Mouse (Mus musculus): ENCODE measurements around the gene Hoxd9. TPM values are rescaled to one million over a fixed set of nuclear protein-coding genes. Genes with fewer than 3 reads are reported as not detected.

Hoxd9 gene
- total and polyA plus RNA-seq, 3 experiments, result not detected

GRCm38 (mm10) chr2:74653781-74654535 lies 43.6 kb upstream of the Hoxd9 start:
- dilution Hi-C loops (cut with MboI; ENCODE audit: extremely low pct_ligation_motif_present, extremely low pct_unique_long_range_greater_than_20kb, low sequenced_read_pairs) (no loop called here), in situ Hi-C loops (cut with MboI; ENCODE audit: low pct_ligation_motif_present, low pct_unique_long_range_greater_than_20kb, low sequenced_read_pairs) (loop anchor here (25.0 kb wide), 1 partner anchor 1067 kb away; the partner anchor contains the start of gene Chrna1)
- Histone ChIP-seq H3K4me1 (ENCODE audit: control insufficient read depth in 1 of 2, insufficient read depth in 2 of 2) (no peaks in the 10 kb centered on the region), H3K27ac (ENCODE audit: insufficient read depth, low read depth) (no peak overlapping the region), H3K4me2 (ENCODE audit: insufficient read depth, low read depth, poor library complexity, severe bottlenecking) (no peak overlapping the region), H3K27me3 (replicated peaks) (no peaks in the 10 kb centered on the region), H3K4me3 (replicated peaks in 1 of 3; ENCODE audit: low read depth in 2 of 3, low read length in 2 of 3, poor library complexity in 1 of 3) (no peak overlapping the region), H3K36me3 (replicated peaks in 1 of 2; ENCODE audit: control insufficient read depth in 1 of 2, insufficient read depth in 1 of 2, low read length in 1 of 2) (no peaks in the 10 kb centered on the region), H3K9me3 (replicated peaks; ENCODE audit: low read length) (peaks cover 28% of the 10 kb centered on the region), H3K9ac (ENCODE audit: insufficient read depth, low read depth) (no peak overlapping the region), H3K79me2 (replicated peaks; ENCODE audit: control insufficient read depth, extremely low read depth, insufficient read depth, poor library complexity, severe bottlenecking) (no peaks in the 10 kb centered on the region)
- TF ChIP-seq SMC3 (IDR thresholded peaks at IDR 0.05; ENCODE audit: low read depth, low read length) (no peak), E2F4 (IDR thresholded peaks at IDR 0.05; ENCODE audit: insufficient replicate concordance, low read depth, low read length) (no peak), BHLHE40 (IDR thresholded peaks at IDR 0.05; ENCODE audit: low read depth, low read length) (no peak), NELFE (IDR thresholded peaks at IDR 0.05; ENCODE audit: low read depth, low read length) (no peak), USF1 (IDR thresholded peaks at IDR 0.05; ENCODE audit: low read depth, low read length) (no peak), CHD1 (IDR thresholded peaks at IDR 0.05; ENCODE audit: low read depth, low read length) (no peak), MYC (IDR thresholded peaks at IDR 0.05; ENCODE audit: low read depth, low read length) (no peak), ZKSCAN1 (IDR thresholded peaks at IDR 0.05; ENCODE audit: borderline replicate concordance, low read depth, low read length) (no peak), ELF1 (IDR thresholded peaks at IDR 0.05; ENCODE audit: low read depth, low read length) (no peak), HCFC1 (IDR thresholded peaks at IDR 0.05; ENCODE audit: low read depth, low read length) (no peak), JUN (IDR thresholded peaks at IDR 0.05; ENCODE audit: insufficient read depth, low read depth, low read length) (no peak), CHD2 (IDR thresholded peaks at IDR 0.05; ENCODE audit: low read length) (no peak), ETS1 (conservative IDR thresholded peaks at IDR 0.05; ENCODE audit: low read depth, low read length) (no peak), EP300 (IDR thresholded peaks at IDR 0.05; ENCODE audit: low read length) (no peak)
- no peak for DNase-seq (ENCODE audit: extremely low read depth)

DNA sequence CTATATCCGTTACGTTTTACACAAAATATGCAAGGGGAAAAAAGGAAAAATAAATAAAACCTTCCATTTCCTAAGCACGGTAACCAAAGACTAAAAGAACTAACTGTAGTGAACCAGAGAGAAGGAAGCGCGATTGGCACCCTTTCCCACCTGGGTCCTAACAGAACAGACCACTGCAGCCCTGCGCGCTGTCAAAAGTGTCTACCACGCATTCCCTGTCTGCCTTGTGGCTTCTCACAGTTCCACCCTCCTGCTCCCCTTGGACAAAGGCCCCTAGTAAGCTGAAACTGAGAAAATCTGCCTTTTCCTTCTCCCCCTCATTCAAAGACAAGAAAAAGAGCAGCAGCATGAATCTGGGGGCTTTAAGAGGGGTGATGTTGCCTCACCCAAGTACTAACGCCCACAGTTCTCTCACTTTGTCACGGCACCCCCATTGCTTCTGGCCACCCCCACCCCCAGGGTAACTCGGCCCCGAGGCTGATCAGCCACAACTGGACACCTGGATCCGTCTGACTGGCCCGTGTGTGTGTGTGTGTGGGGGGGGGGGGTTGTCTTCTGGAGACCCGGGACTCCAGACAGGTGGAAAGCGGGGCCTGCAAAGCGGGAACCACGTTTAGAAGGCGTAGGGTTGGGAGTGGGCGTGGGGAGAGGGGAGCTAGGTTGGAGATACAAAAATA lies 42.6 kb upstream of the Hoxd9 start:
- Histone ChIP-seq H3K4me3 (replicated peaks in 1 of 3; ENCODE audit: low read depth in 2 of 3, low read length in 2 of 3, poor library complexity in 1 of 3) (no peak overlapping the region), H3K9ac (ENCODE audit: insufficient read depth, low read depth) (no peak overlapping the region), H3K9me3 (replicated peaks; ENCODE audit: low read length) (peaks cover 33% of the 10 kb centered on the region), H3K27me3 (replicated peaks) (no peaks in the 10 kb centered on the region), H3K4me2 (ENCODE audit: insufficient read depth, low read depth, poor library complexity, severe bottlenecking) (no peak overlapping the region), H3K79me2 (replicated peaks; ENCODE audit: control insufficient read depth, extremely low read depth, insufficient read depth, poor library complexity, severe bottlenecking) (no peaks in the 10 kb centered on the region), H3K36me3 (replicated peaks in 1 of 2; ENCODE audit: control insufficient read depth in 1 of 2, insufficient read depth in 1 of 2, low read length in 1 of 2) (no peaks in the 10 kb centered on the region), H3K27ac (ENCODE audit: insufficient read depth, low read depth) (no peak overlapping the region), H3K4me1 (ENCODE audit: control insufficient read depth in 1 of 2, insufficient read depth in 2 of 2) (no peaks in the 10 kb centered on the region)
- in situ Hi-C loops (cut with MboI; ENCODE audit: low pct_ligation_motif_present, low pct_unique_long_range_greater_than_20kb, low sequenced_read_pairs), result loop anchor here (25.0 kb wide), 1 partner anchor 1068 kb away; the partner anchor contains the start of gene Chrna1
- DNase-seq (ENCODE audit: extremely low read depth), result no peak
- dilution Hi-C loops (cut with MboI; ENCODE audit: extremely low pct_ligation_motif_present, extremely low pct_unique_long_range_greater_than_20kb, low sequenced_read_pairs), result no loop called here
- TF ChIP-seq POLR2AphosphoS2 (IDR thresholded peaks at IDR 0.05; ENCODE audit: low read depth, low read length), result no peak
- TF ChIP-seq CHD2 (IDR thresholded peaks at IDR 0.05; ENCODE audit: low read length), result no peak
- TF ChIP-seq HCFC1 (IDR thresholded peaks at IDR 0.05; ENCODE audit: low read depth, low read length), result no peak
- no peak for TF ChIP-seq PAX5 (IDR thresholded peaks at IDR 0.05; ENCODE audit: low read length)
- no peak for TF ChIP-seq MAZ (IDR thresholded peaks at IDR 0.05; ENCODE audit: low read depth, low read length)
- TF ChIP-seq TBP (conservative IDR thresholded peaks at IDR 0.05; ENCODE audit: low read depth, low read length), result no peak
- TF ChIP-seq ZMIZ1 (IDR thresholded peaks at IDR 0.05; ENCODE audit: low read depth, low read length), result no peak
- no peak for TF ChIP-seq MYC (IDR thresholded peaks at IDR 0.05; ENCODE audit: low read depth, low read length)
- no peak for TF ChIP-seq JUND (conservative IDR thresholded peaks at IDR 0.05; ENCODE audit: low read depth, low read length)
- no peak for TF ChIP-seq ZC3H11A (IDR thresholded peaks at IDR 0.05; ENCODE audit: low read depth, low read length)
- no peak for TF ChIP-seq SMC3 (IDR thresholded peaks at IDR 0.05; ENCODE audit: low read depth, low read length)

Measured in CH12.LX (cell line).